Mouse (Mus musculus) kidney, embryonic 16.5 days (tissue): ENCODE results near the gene Tmed5. TPM values are rescaled to one million over a fixed set of nuclear protein-coding genes. Genes with fewer than 3 reads are reported as not detected.

ENCODE experiments used
- ATAC-seq: fragments of 200-750 bp; cut with Nextera tagmentation; 2 replicates; pipeline ENCODE4 v1.8.0; 2017; ENCODE audit warnings: moderate TSS enrichment; ENCODE audit not compliant: low FRiP score, low TSS enrichment
- H3K27ac ChIP-seq: fragments of 300-500 bp; sonication (generic); 2 replicates; pipeline ENCODE4 v1.5.1; 2014; ENCODE audit warnings: low read length
- H3K27me3 ChIP-seq: fragments of 300-500 bp; sonication (generic); 2 replicates; pipeline ENCODE4 v1.6.1; 2014; ENCODE audit warnings: low read length, control low read depth, mixed read lengths; ENCODE audit not compliant: insufficient read depth
- H3K36me3 ChIP-seq: fragments of 300-500 bp; sonication (generic); 2 replicates; pipeline ENCODE4 v1.6.1; 2014; ENCODE audit warnings: low read length, control low read depth, mixed read lengths; ENCODE audit not compliant: insufficient read depth
- H3K4me1 ChIP-seq: fragments of 300-500 bp; sonication (generic); 2 replicates; pipeline ENCODE4 v1.6.1; 2014; ENCODE audit warnings: low read length, control low read depth, mixed read lengths; ENCODE audit not compliant: insufficient read depth
- H3K4me2 ChIP-seq: fragments of 300-500 bp; sonication (generic); replicated peaks from 2 replicates; pipeline ENCODE4 v1.6.1; 2014; ENCODE audit warnings: low read depth, low read length
- H3K4me3 ChIP-seq: fragments of 300-500 bp; sonication (generic); 2 replicates; pipeline ENCODE4 v1.5.1; 2014; ENCODE audit warnings: mild to moderate bottlenecking, low read length
- H3K9ac ChIP-seq: fragments of 300-500 bp; sonication (generic); replicated peaks from 2 replicates; pipeline ENCODE4 v1.6.1; 2014; ENCODE audit warnings: low read length
- H3K9me3 ChIP-seq: fragments of 300-500 bp; sonication (generic); 2 replicates; pipeline ENCODE4 v1.6.1; 2016; ENCODE audit warnings: low read length, control low read depth
- WGBS: fragments of 180-500 bp; shearing (Covaris S2); extraction: QIAGEN DNeasy Blood & Tissue Kit; methylation state at CpG from one replicate; pipeline ENCODE4 v1.1.7; 2014; 5-methylcytosine and 5-hydroxymethylcytosine counted together
- polyA plus RNA-seq: library from polyadenylated mRNA; unstranded; fragments of >200 nt; fragmentation: Nextera tagmentation; extraction: Ambion mirVana; gene quantifications from 2 replicates; pipeline ENCODE4 v1.2.1, GENCODE M21; 2015

The Tmed5 gene
- polyA plus RNA-seq, 1 experiment from 2014 or later: 40.3 TPM

GRCm38 (mm10) chr5:108065465-108066411 lies 66.7 kb downstream of the Tmed5 start, which contains the start of gene Mtf2:
TSS of gene Mtf2 (plus strand) at chr5:108065674.
- peak; percentile 96 for ATAC-seq
- Histone ChIP-seq H3K9ac (peak within 1 kb of the TSS; percentile 99), H3K36me3 (peaks cover 19% of the 10 kb centered on the region), H3K9me3 (no peaks in the 10 kb centered on the region; the same call in 1 of the 2 replicates), H3K27ac (peak within 1 kb of the TSS; percentile 96), H3K27me3 (no peaks in the 10 kb centered on the region), H3K4me2 (peak within 1 kb of the TSS; percentile 81), H3K4me1 (peaks cover 7% of the 10 kb centered on the region; the same call in 1 of the 2 replicates), H3K4me3 (peak within 1 kb of the TSS; percentile 98)
- WGBS: under 1% methylated on average over 59 of the region's 59 CpGs

GRCm38 (mm10) chr5:108060413-108060812 lies 72.0 kb downstream of the Tmed5 start:
- H3K4me2 ChIP-seq: no peak overlapping the region
- ATAC-seq: no peak
- H3K27ac ChIP-seq: no peak overlapping the region
- H3K4me1 ChIP-seq: 0 out of 2 replicates have a peak, but pooled peaks cover 5% of the 10 kb centered on the region
- no peak overlapping the region for H3K4me3 ChIP-seq
- no peaks in the 10 kb centered on the region; the same call in none of the 2 replicates for H3K9me3 ChIP-seq
- H3K27me3 ChIP-seq: no peaks in the 10 kb centered on the region
- WGBS: 94% methylated on average over 9 of the region's 9 CpGs
- H3K9ac ChIP-seq: no peak overlapping the region
- H3K36me3 ChIP-seq: no peaks in the 10 kb centered on the region

Other genes starting within 250 kb of the Tmed5 start
- 81.1 and 82.6 TPM in 2 replicates for gene Rpl5, start 232.1 kb downstream of the Tmed5 start, polyA plus RNA-seq
- 19.6 and 20.8 TPM in 2 replicates for gene Fam69a, start 145.5 kb downstream of the Tmed5 start, polyA plus RNA-seq
- 91.5 and 97.4 TPM in 2 replicates for gene Mtf2, start 66.9 kb downstream of the Tmed5 start, polyA plus RNA-seq
- 7.2 and 13.5 TPM in 2 replicates for gene Ccdc18, start 255 bp upstream of the Tmed5 start, polyA plus RNA-seq
- gene Dr1, start 136.3 kb upstream of the Tmed5 start, polyA plus RNA-seq: 43.9 and 46.5 TPM in 2 replicates
- gene Pigg, start 180.0 kb upstream of the Tmed5 start, polyA plus RNA-seq: 7.3 and 7.5 TPM in 2 replicates
- 0.21 TPM in 1 of 2 replicates, not detected in the other for gene Gm42517, start 235.3 kb upstream of the Tmed5 start, polyA plus RNA-seq